Mouse (Mus musculus): ENCODE measurements around the gene Pde9a.

GRCm38 (mm10) chr17:31339769-31340168 lies 46.2 kb upstream of the Pde9a start:
- TF ChIP-seq MAX (IDR thresholded peaks at IDR 0.05) (no peak), USF1 (IDR thresholded peaks at IDR 0.05; ENCODE audit: low read depth) (no peak), CEBPB (IDR thresholded peaks at IDR 0.05; ENCODE audit: low read depth) (no peak)
